In genomic region chr13:80224110-80224509, GRCm38 (mm10) we compare ENCODE assay signal across 23 mouse cellular contexts.
DNase-seq lines count a peak whose midpoint lies in the region; ATAC-seq and TF ChIP-seq lines count a peak whose summit lies in the region.
"Had no signal": no experiment of that assay in that cellular context is flagged by ENCODE, and none has a peak within 500 bp of the region (broad histone marks: within the 10 kb centered on the region; RNA-seq: fewer than 3 reads in every experiment).

No protein-coding gene starts in this region.

- no peak for TF ChIP-seq POLR2A in limb, embryonic 14.5 days (IDR thresholded peaks at IDR 0.05; ENCODE audit: borderline replicate concordance, extremely low read depth, insufficient read depth, insufficient read length)

- H3K4me2 ChIP-seq in embryonic facial prominence, embryonic 14.5 days (ENCODE audit: low read depth, low read length), result no peak overlapping the region
- H3K4me2 ChIP-seq in heart, postnatal 0 days (ENCODE audit: low read depth, low read length), result no peak overlapping the region
- no peak overlapping the region for H3K4me2 ChIP-seq in limb, embryonic 14.5 days (replicated peaks; ENCODE audit: low read depth, low read length, severe bottlenecking)
- H3K4me2 ChIP-seq: embryonic facial prominence, embryonic 12.5 days; embryonic facial prominence, embryonic 15.5 days; forebrain, embryonic 12.5 days had no signal

- no peaks in the 10 kb centered on the region for H3K9me3 ChIP-seq in embryonic facial prominence, embryonic 14.5 days (ENCODE audit: control insufficient read depth, low read length)
- H3K9me3 ChIP-seq in embryonic facial prominence, embryonic 10.5 days, result no peaks in the 10 kb centered on the region
- H3K9me3 ChIP-seq in heart, postnatal 0 days (replicated peaks; ENCODE audit: control insufficient read depth, low read length), result no peaks in the 10 kb centered on the region
- H3K9me3 ChIP-seq in limb, embryonic 14.5 days (ENCODE audit: control insufficient read depth, low read length), result no peaks in the 10 kb centered on the region
- H3K9me3 ChIP-seq: embryonic facial prominence, embryonic 12.5 days; embryonic facial prominence, embryonic 15.5 days; forebrain, embryonic 10.5 days; forebrain, embryonic 12.5 days had no signal

- ATAC-seq in embryonic facial prominence, embryonic 14.5 days (ENCODE audit: low read depth), result no peak
- peak; percentile 51; the same call in 1 of the 2 replicates for ATAC-seq in heart, postnatal 0 days (ENCODE audit: insufficient read depth, low read depth)
- peak; percentile 44; the same call in 1 of the 2 replicates for ATAC-seq in limb, embryonic 14.5 days (ENCODE audit: low FRiP score, low read depth)
- ATAC-seq: forebrain, embryonic 14.5 days; forebrain, embryonic 16.5 days had no signal

- H3K36me3 ChIP-seq in embryonic facial prominence, embryonic 14.5 days (ENCODE audit: control insufficient read depth, insufficient read depth, low read length), result no peaks in the 10 kb centered on the region
- H3K36me3 ChIP-seq in embryonic facial prominence, embryonic 10.5 days (replicated peaks), result no peaks in the 10 kb centered on the region
- no peaks in the 10 kb centered on the region for H3K36me3 ChIP-seq in heart, postnatal 0 days (replicated peaks; ENCODE audit: control insufficient read depth, insufficient read depth, low read length)
- H3K36me3 ChIP-seq in limb, embryonic 14.5 days (ENCODE audit: control insufficient read depth, insufficient read depth, low read length), result no peaks in the 10 kb centered on the region
- H3K36me3 ChIP-seq: embryonic facial prominence, embryonic 12.5 days; embryonic facial prominence, embryonic 15.5 days; forebrain, embryonic 10.5 days; forebrain, embryonic 12.5 days had no signal

- H3K27ac ChIP-seq in embryonic facial prominence, embryonic 14.5 days (replicated peaks; ENCODE audit: low read depth, low read length), result no peak overlapping the region
- no peak overlapping the region for H3K27ac ChIP-seq in embryonic facial prominence, embryonic 10.5 days (replicated peaks)
- no peak overlapping the region for H3K27ac ChIP-seq in heart, postnatal 0 days (ENCODE audit: low read depth)
- no peak overlapping the region for H3K27ac ChIP-seq in limb, embryonic 14.5 days (replicated peaks; ENCODE audit: low read depth, low read length)
- H3K27ac ChIP-seq: embryonic facial prominence, embryonic 12.5 days; embryonic facial prominence, embryonic 15.5 days; forebrain, embryonic 10.5 days; forebrain, embryonic 12.5 days had no signal

- no peak for TF ChIP-seq EP300 in heart, postnatal 0 days (IDR thresholded peaks at IDR 0.05; ENCODE audit: low read depth)

- no peak overlapping the region for H3K4me3 ChIP-seq in embryonic facial prominence, embryonic 14.5 days (ENCODE audit: low read depth, low read length)
- no peak overlapping the region for H3K4me3 ChIP-seq in embryonic facial prominence, embryonic 10.5 days
- H3K4me3 ChIP-seq in heart, postnatal 0 days (ENCODE audit: low read depth, low read length), result no peak overlapping the region
- no peak overlapping the region for H3K4me3 ChIP-seq in limb, embryonic 14.5 days (replicated peaks; ENCODE audit: low read length)
- H3K4me3 ChIP-seq: embryonic facial prominence, embryonic 12.5 days; embryonic facial prominence, embryonic 15.5 days; erythroblast, embryonic 14.5 days; forebrain, embryonic 10.5 days; forebrain, embryonic 12.5 days had no signal

- H3K27me3 ChIP-seq in embryonic facial prominence, embryonic 14.5 days (replicated peaks; ENCODE audit: control insufficient read depth, insufficient read depth, low read length), result no peaks in the 10 kb centered on the region
- no peaks in the 10 kb centered on the region for H3K27me3 ChIP-seq in embryonic facial prominence, embryonic 10.5 days (replicated peaks; ENCODE audit: low read depth, poor library complexity, severe bottlenecking)
- no peaks in the 10 kb centered on the region for H3K27me3 ChIP-seq in heart, postnatal 0 days (ENCODE audit: control insufficient read depth, insufficient read depth, low read length)
- no peaks in the 10 kb centered on the region for H3K27me3 ChIP-seq in limb, embryonic 14.5 days (ENCODE audit: control insufficient read depth, insufficient read depth, low read length)
- H3K27me3 ChIP-seq: embryonic facial prominence, embryonic 12.5 days; embryonic facial prominence, embryonic 15.5 days; forebrain, embryonic 12.5 days had no signal

- H3K4me1 ChIP-seq in embryonic facial prominence, embryonic 14.5 days (ENCODE audit: control insufficient read depth, insufficient read depth, low read length), result no peaks in the 10 kb centered on the region
- no peaks in the 10 kb centered on the region for H3K4me1 ChIP-seq in embryonic facial prominence, embryonic 10.5 days
- H3K4me1 ChIP-seq in heart, postnatal 0 days (ENCODE audit: control insufficient read depth, insufficient read depth), result no peaks in the 10 kb centered on the region
- H3K4me1 ChIP-seq in limb, embryonic 14.5 days (ENCODE audit: control insufficient read depth, insufficient read depth, low read length), result no peaks in the 10 kb centered on the region
- H3K4me1 ChIP-seq: embryonic facial prominence, embryonic 12.5 days; embryonic facial prominence, embryonic 15.5 days; forebrain, embryonic 10.5 days; forebrain, embryonic 12.5 days had no signal

- no peak for TF ChIP-seq CTCF in heart, postnatal 0 days (IDR thresholded peaks at IDR 0.05; ENCODE audit: low read depth)

- H3K9ac ChIP-seq in embryonic facial prominence, embryonic 14.5 days (ENCODE audit: low read depth, low read length), result no peak overlapping the region
- H3K9ac ChIP-seq in heart, postnatal 0 days (replicated peaks; ENCODE audit: low read depth, low read length), result no peak overlapping the region
- no peak overlapping the region for H3K9ac ChIP-seq in limb, embryonic 14.5 days (ENCODE audit: low read depth, low read length, severe bottlenecking)
- H3K9ac ChIP-seq: embryonic facial prominence, embryonic 12.5 days; embryonic facial prominence, embryonic 15.5 days; forebrain, embryonic 12.5 days had no signal

- peak; percentile 5 for DNase-seq in embryonic facial prominence, embryonic 14.5 days (ENCODE audit: low spot score)
- no peak for DNase-seq in embryonic facial prominence, embryonic 10.5 days (ENCODE audit: low spot score)
- DNase-seq in heart, postnatal 0 days (ENCODE audit: low spot score), result peak; percentile 28
- no peak for DNase-seq in heart, postnatal 4 days
- no peak for DNase-seq in limb, embryonic 14.5 days (ENCODE audit: low spot score)
- DNase-seq: adrenal gland, adult 2 months; adrenal gland, postnatal 10 days; adrenal gland, postnatal 25 days; B cell, adult 2 months; cerebellum, adult 11 months; cerebellum, adult 18-20 months; cerebellum, adult 8-10 months; cerebellum, adult 9-11 months; cerebellum, postnatal 14 days; cerebellum, postnatal 36 days; embryo, embryonic 11 days had no signal

- 58% methylated on average over 1 of the region's 1 CpGs for WGBS in embryonic facial prominence, embryonic 14.5 days
- WGBS in embryonic facial prominence, embryonic 10.5 days, result 57% methylated on average over 1 of the region's 1 CpGs
- 33% methylated on average over 1 of the region's 1 CpGs for WGBS in heart, postnatal 0 days
- 66% methylated on average over 1 of the region's 1 CpGs for WGBS in limb, embryonic 14.5 days

Comparison
In these comparisons a context has a peak if more than half of its experiments do, and no peak if none do; other contexts are left out.
1. DNase-seq: peak in embryonic facial prominence, embryonic 14.5 days (single experiment) and heart, postnatal 0 days (single experiment); none in embryonic facial prominence, embryonic 10.5 days (single experiment), heart, postnatal 4 days (single experiment) and limb, embryonic 14.5 days (single experiment).